14 mouse cellular contexts compared by ENCODE assay signal in genomic region chr9:71185823-71186222, GRCm38 (mm10). TPM values are rescaled to one million over a fixed set of nuclear protein-coding genes. Genes with fewer than 3 reads are reported as not detected.
"Had no signal": no experiment of that assay in that cellular context is flagged by ENCODE, and none has a peak within 500 bp of the region (broad histone marks: within the 10 kb centered on the region; RNA-seq: fewer than 3 reads in every experiment).

No protein-coding gene starts in this region.

- H3K4me2 ChIP-seq: kidney, embryonic 15.5 days; lung, embryonic 14.5 days; midbrain, embryonic 12.5 days; neural tube, embryonic 13.5 days had no signal

- H3K9ac ChIP-seq: kidney, embryonic 15.5 days; lung, embryonic 14.5 days; midbrain, embryonic 12.5 days; neural tube, embryonic 13.5 days had no signal

- H3K9me3 ChIP-seq: kidney, embryonic 15.5 days; limb, embryonic 10.5 days; midbrain, embryonic 12.5 days; neural tube, embryonic 13.5 days had no signal

- DNase-seq: kidney, adult 2 months; kidney, postnatal 14 days; lung, embryonic 14.5 days; lung, postnatal 14 days; right cerebral cortex, postnatal 25 days; thymus, postnatal 4 days had no signal

- H3K4me3 ChIP-seq: kidney, embryonic 15.5 days; left cerebral cortex, adult 2 months; limb, embryonic 10.5 days; midbrain, embryonic 12.5 days; neural tube, embryonic 13.5 days had no signal

- H3K27ac ChIP-seq: kidney, embryonic 15.5 days; left cerebral cortex, adult 2 months; limb, embryonic 10.5 days; midbrain, embryonic 12.5 days; neural tube, embryonic 13.5 days; stomach, postnatal 0 days had no signal

- H3K36me3 ChIP-seq: kidney, embryonic 15.5 days; limb, embryonic 10.5 days; midbrain, embryonic 12.5 days; neural tube, embryonic 13.5 days had no signal

- H3K4me1 ChIP-seq: midbrain, embryonic 12.5 days had no signal

- H3K27me3 ChIP-seq: kidney, embryonic 15.5 days; midbrain, embryonic 12.5 days; neural tube, embryonic 13.5 days had no signal

- ATAC-seq: inflammation-experienced regulatory T-cells, adult 6 months; midbrain, embryonic 16.5 days had no signal

RNA-seq across cellular contexts. Expression of gene Aqp9, which starts 17.3 kb away (rescaled TPM):
- polyA plus RNA-seq: inflammation-experienced regulatory T-cells, adult 6 months had no signal
